8 mouse cellular contexts compared by ENCODE assay signal in the genomic region with DNA sequence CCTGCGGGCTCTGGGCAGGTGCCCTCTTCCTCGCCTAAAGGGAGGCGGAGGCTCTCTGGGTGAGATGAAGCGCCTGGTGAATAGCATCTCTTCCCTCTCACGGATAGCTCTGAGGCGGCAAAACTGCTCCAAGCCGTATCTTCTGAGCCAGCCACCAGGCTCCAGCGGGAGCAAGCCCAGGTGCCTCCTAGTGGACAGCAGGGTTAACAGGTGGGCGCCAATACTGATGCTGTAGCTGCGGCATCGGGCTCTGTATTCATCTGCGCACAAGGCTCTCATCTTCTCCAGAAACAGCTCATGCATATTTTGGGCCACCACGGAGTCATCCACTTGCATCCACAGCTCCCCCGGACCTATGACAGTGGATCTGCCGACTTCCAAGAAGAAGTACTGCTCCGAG. TPM values are rescaled to one million over a fixed set of nuclear protein-coding genes. Genes with fewer than 3 reads are reported as not detected.
DNase-seq lines count a peak whose midpoint lies in the region; ATAC-seq and TF ChIP-seq lines count a peak whose summit lies in the region.

No protein-coding gene starts in this region.

- H3K27me3 ChIP-seq in lung, embryonic 15.5 days, result peaks cover 80% of the 10 kb centered on the region
- peaks cover 39% of the 10 kb centered on the region for H3K27me3 ChIP-seq in forebrain, embryonic 16.5 days (replicated peaks; ENCODE audit: control insufficient read depth, insufficient read depth, low read length)
- H3K27me3 ChIP-seq in limb, embryonic 10.5 days (ENCODE audit: low read depth, poor library complexity, severe bottlenecking), result peaks cover 95% of the 10 kb centered on the region
- peaks cover 60% of the 10 kb centered on the region for H3K27me3 ChIP-seq in stomach, embryonic 16.5 days (ENCODE audit: control insufficient read depth, insufficient read depth, low read length)

- peaks cover 13% of the 10 kb centered on the region for H3K4me1 ChIP-seq in lung, embryonic 15.5 days
- no peaks in the 10 kb centered on the region for H3K4me1 ChIP-seq in lung, adult 2 months (ENCODE audit: control insufficient read depth, insufficient read depth, low read length)
- H3K4me1 ChIP-seq in forebrain, embryonic 16.5 days (replicated peaks; ENCODE audit: control insufficient read depth, insufficient read depth, low read length), result peaks cover 23% of the 10 kb centered on the region
- peaks cover 3% of the 10 kb centered on the region; the same call in 1 of the 2 replicates for H3K4me1 ChIP-seq in limb, embryonic 10.5 days
- H3K4me1 ChIP-seq in stomach, embryonic 16.5 days (ENCODE audit: control insufficient read depth, insufficient read depth, low read length), result no peaks in the 10 kb centered on the region; the same call in 1 of the 2 replicates

- no peak for TF ChIP-seq CTCF in lung, adult 2 months (IDR thresholded peaks at IDR 0.05; ENCODE audit: insufficient read depth, low read length)

- no peak for TF ChIP-seq POLR2A in lung, adult 2 months (IDR thresholded peaks at IDR 0.05; ENCODE audit: borderline replicate concordance, extremely low read depth, low read depth, low read length)

- H3K36me3 ChIP-seq in lung, embryonic 15.5 days, result no peaks in the 10 kb centered on the region
- no peaks in the 10 kb centered on the region for H3K36me3 ChIP-seq in forebrain, embryonic 16.5 days (ENCODE audit: control insufficient read depth, insufficient read depth)
- H3K36me3 ChIP-seq in limb, embryonic 10.5 days, result no peaks in the 10 kb centered on the region
- no peaks in the 10 kb centered on the region for H3K36me3 ChIP-seq in stomach, embryonic 16.5 days (ENCODE audit: control insufficient read depth, insufficient read depth, low read length)

- WGBS in lung, embryonic 15.5 days, result 21% methylated on average over 16 of the region's 16 CpGs
- 29% methylated on average over 16 of the region's 16 CpGs for WGBS in lung, adult 2 months
- 29% methylated on average over 16 of the region's 16 CpGs for WGBS in forebrain, embryonic 16.5 days
- WGBS in limb, embryonic 10.5 days, result 14% methylated on average over 16 of the region's 16 CpGs
- 18% methylated on average over 16 of the region's 16 CpGs for WGBS in stomach, embryonic 16.5 days

- H3K27ac ChIP-seq in lung, embryonic 15.5 days, result no peak overlapping the region
- no peak overlapping the region for H3K27ac ChIP-seq in forebrain, embryonic 16.5 days (ENCODE audit: low read length)
- no peak overlapping the region for H3K27ac ChIP-seq in limb, embryonic 10.5 days
- H3K27ac ChIP-seq in stomach, embryonic 16.5 days (ENCODE audit: low read length), result no peak overlapping the region

- no peak for ATAC-seq in lung, embryonic 15.5 days (ENCODE audit: borderline replicate concordance, extremely low read depth, low FRiP score, low TSS enrichment)
- ATAC-seq in forebrain, embryonic 16.5 days, result no peak
- no peak for ATAC-seq in stomach, embryonic 16.5 days (ENCODE audit: insufficient read depth, low FRiP score)

- no peak overlapping the region for H3K9ac ChIP-seq in lung, embryonic 15.5 days
- no peak overlapping the region for H3K9ac ChIP-seq in forebrain, embryonic 16.5 days (replicated peaks; ENCODE audit: low read depth, low read length)
- no peak overlapping the region for H3K9ac ChIP-seq in stomach, embryonic 16.5 days (ENCODE audit: low read length)

- H3K4me3 ChIP-seq in lung, embryonic 15.5 days, result peak overlapping the region; percentile 34
- H3K4me3 ChIP-seq in lung, adult 2 months (replicated peaks; ENCODE audit: extremely low read depth, low read depth, low read length), result no peak overlapping the region
- peak overlapping the region; percentile 46 for H3K4me3 ChIP-seq in forebrain, embryonic 16.5 days (replicated peaks; ENCODE audit: low read length)
- peak overlapping the region; percentile 53 for H3K4me3 ChIP-seq in limb, embryonic 10.5 days
- H3K4me3 ChIP-seq in stomach, embryonic 16.5 days (replicated peaks; ENCODE audit: low read length), result peak overlapping the region; percentile 44

- DNase-seq in lung, adult 2 months, result no peak
- DNase-seq in limb, embryonic 10.5 days (ENCODE audit: low spot score), result peak; percentile 37
- DNase-seq in urinary bladder, adult 18-20 months (ENCODE audit: low spot score in 2 of 2), result no peak
- DNase-seq in right cerebral cortex, postnatal 36 days (ENCODE audit: low spot score in 2 of 2), result no peak
- DNase-seq in spleen, postnatal 10 days (ENCODE audit: low spot score in 2 of 2), result no peak

- H3K4me2 ChIP-seq in lung, embryonic 15.5 days, result peak overlapping the region; percentile 63
- H3K4me2 ChIP-seq in forebrain, embryonic 16.5 days (ENCODE audit: low read length), result peak overlapping the region; percentile 59
- H3K4me2 ChIP-seq in stomach, embryonic 16.5 days (ENCODE audit: low read depth, low read length), result peak overlapping the region; percentile 61

- H3K9me3 ChIP-seq in lung, embryonic 15.5 days, result no peaks in the 10 kb centered on the region
- no peaks in the 10 kb centered on the region for H3K9me3 ChIP-seq in forebrain, embryonic 16.5 days (ENCODE audit: control insufficient read depth, low read length)
- H3K9me3 ChIP-seq in limb, embryonic 10.5 days (replicated peaks), result no peaks in the 10 kb centered on the region
- H3K9me3 ChIP-seq in stomach, embryonic 16.5 days (replicated peaks; ENCODE audit: control insufficient read depth, low read length), result no peaks in the 10 kb centered on the region

RNA-seq across cellular contexts. Expression of a gene that starts 1.1 kb away (rescaled TPM):
- polyA plus RNA-seq in lung, embryonic 15.5 days (2015; fragmentation: Nextera tagmentation; extraction: Ambion mirVana), result not detected in 2 replicates
- not detected in 2 replicates for polyA plus RNA-seq in lung, adult 2 months (2012; rRNA removed)
- 0.70 and 1.9 TPM in 2 replicates for polyA plus RNA-seq in forebrain, embryonic 16.5 days (2015; fragmentation: Nextera tagmentation; extraction: Ambion mirVana)
- polyA plus RNA-seq in limb, embryonic 10.5 days (2016; fragmentation: Nextera tagmentation; extraction: Ambion mirVana), result 0.03 and 0.04 TPM in 2 replicates
- polyA plus RNA-seq in stomach, embryonic 16.5 days (2015; fragmentation: Nextera tagmentation; extraction: Ambion mirVana), result 0.11 and 0.22 TPM in 2 replicates
